Mouse (Mus musculus) left cerebral cortex, adult 11 months (tissue): ENCODE measurements at regions not wholly inside any gene's neighbourhood (a gene's known extent, or its start where the extent isn't known, plus 50 kb on each side); places are given as distances from the start of the nearest gene placed in this dataset.

Source experiments
- DNase-seq: peaks from one replicate; pipeline ENCODE4 v3.0.0; 2022; ENCODE audit warnings: low spot score

DNA sequence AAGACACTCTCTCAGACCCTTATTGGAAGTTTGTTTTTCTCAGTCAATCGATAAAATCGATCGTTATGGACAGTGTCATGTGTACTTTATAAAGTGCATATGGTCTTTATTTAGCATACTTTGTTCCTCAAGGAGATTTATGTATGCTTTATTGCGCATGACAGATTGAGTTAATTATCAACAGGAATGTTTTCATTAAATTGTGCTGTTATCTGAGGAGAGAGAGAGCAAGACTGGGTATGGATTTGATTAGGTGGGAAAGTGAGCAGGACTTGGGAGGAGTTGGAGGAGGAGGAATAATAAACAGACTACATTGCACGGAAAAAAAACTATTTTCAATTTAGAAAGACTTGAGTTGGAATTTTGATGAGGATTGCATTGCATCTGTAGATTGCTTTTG, 183.8 kb upstream of the Sstr1 start:
- DNase-seq = no peak

- DNase-seq = no peak
Measured at GRCm38 (mm10) chr12:58056368-58056860, 155.2 kb upstream of the Sstr1 start.

DNA sequence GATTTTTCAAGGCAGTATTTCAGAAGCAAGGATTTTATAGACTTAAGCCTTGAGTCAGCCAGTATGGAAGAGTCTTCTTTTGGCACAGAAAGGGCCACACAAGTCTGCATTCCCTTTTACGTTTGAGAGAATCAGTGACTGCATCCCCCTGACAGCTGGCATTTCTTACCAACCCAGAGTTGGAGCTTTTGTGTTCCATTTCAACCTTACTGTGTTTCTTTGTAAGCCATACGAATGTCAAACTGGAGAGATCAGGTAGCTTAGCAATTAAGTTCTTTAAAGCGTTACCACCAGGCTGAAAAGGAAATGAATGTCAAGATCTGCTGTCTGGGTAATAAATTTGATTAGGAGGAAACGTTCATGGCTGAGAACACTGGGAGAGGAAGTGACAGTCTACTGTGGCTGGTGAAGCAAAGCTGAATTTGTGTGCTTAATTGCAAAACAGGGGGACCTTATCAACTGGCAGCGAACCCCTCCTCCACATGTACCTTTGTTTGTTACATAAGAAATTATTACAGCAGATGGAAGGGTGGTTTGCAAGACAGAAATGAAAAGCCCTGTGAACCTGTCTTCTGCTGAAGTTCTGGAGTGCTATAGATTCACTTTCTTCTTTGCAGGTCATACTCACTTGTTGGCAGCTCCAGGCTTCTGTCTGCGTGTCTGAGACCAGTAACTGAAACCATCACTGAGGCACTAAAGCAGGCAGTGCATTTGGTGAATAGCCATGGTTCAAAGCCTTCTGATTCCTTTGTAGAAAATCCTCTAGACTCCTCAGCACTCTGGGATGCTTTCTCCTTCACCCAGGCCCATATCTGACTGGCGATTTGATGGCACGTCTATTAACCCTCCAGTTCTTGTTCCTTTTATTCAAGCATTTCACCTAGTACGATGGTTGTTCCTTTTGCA, 144.0 kb upstream of the Sstr1 start:
- no peak for DNase-seq

DNA sequence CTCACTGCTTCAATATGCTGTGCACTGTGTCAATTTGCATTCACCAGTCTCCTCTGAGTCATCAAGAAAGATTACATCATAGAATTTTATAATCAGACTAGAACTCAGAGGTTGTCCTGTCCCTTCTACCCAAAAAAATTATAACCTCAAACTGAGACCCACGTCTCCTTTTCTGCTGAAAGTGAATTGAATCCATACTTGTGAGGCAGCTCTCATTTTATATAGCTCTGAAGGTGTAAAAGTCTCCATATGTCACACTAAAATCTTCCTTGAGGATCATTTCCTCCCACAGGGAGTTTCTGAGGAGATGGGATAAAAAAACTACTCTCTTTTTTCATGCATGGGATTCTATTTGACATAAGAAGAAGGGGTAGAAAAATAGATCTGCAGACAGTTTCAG, 124.3 kb upstream of the Sstr1 start:
- peak; percentile 30 for DNase-seq

- no peak for DNase-seq
Measured at GRCm38 (mm10) chr12:58112643-58113042, 98.9 kb upstream of the Sstr1 start.

DNA sequence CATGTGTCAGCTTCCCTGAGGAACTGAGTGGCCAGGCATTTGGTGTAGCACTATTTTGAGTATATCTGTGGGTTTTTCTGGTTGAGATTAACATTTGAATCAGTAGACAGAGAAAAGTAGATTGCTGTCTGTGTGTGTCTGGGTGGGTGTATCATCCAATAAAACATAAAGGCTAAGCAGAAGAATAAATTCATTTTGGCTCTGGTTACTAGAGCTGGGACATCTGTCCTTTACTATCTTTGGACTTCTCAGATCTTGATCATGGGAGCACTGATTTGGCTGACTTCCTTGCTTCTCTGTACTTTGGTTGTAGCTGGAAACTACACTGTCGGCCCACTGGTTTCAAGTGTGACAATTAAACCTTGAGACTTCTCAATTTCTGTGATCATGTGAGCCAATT, 72.5 kb upstream of the Sstr1 start:
- peak; percentile 28 for DNase-seq

DNA sequence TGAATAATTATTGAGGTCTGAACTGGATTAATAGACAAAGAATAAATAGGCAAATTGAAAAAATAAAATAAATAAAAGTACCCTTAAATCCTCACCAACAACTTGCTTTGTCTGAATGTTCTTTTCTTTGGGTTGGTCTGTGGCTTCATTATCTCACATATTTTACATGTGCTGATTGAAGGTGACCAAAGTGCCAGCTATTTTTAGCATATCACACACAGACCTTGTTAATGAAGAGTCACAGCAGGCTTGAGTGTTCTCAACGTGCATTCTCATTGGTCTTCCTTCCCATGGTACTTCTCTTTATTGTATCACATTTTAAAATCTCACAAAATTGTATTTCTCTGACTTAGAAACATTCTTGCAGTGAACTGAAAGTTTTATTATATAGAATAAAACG, 59.7 kb upstream of the Sstr1 start:
- no peak for DNase-seq
